Mouse (Mus musculus) retina, embryonic 14.5 days (tissue): ENCODE results near the gene Defa35.
"Not testable (repeated sequence)": the region's sequence is repeated elsewhere in the genome, so short reads cannot be mapped to it uniquely, and the experiment has no call there.

Source experiments
- DNase-seq: peaks from one replicate; pipeline ENCODE4 v3.0.0-alpha.2; 2015; ENCODE audit warnings: low spot score

Defa35 gene

GRCm38 (mm10) chr8:21064738-21065137, at the start of gene Defa35:
Gene Defa35 (plus strand): TSS chr8:21065038.
- not testable (repeated sequence) for DNase-seq

GRCm38 (mm10) chr8:21025245-21025644, 39.6 kb upstream of the Defa35 start, which contains the start of gene Defa21:
Gene Defa21 (plus strand): TSS chr8:21025545.
- DNase-seq, result not testable (repeated sequence)

GRCm38 (mm10) chr8:21054747-21055146, 10.1 kb upstream of the Defa35 start, which contains the start of gene Defa23:
Gene Defa23 (plus strand): TSS chr8:21055047.
- not testable (repeated sequence) for DNase-seq

- DNase-seq, result not testable (repeated sequence)
Observed at GRCm38 (mm10) chr8:21084142-21084541, 19.3 kb downstream of the Defa35 start, which contains the start of gene Defa25. Gene Defa25 (plus strand): TSS chr8:21084442.

GRCm38 (mm10) chr8:21093106-21093505, 28.3 kb downstream of the Defa35 start:
- peak; percentile 33 for DNase-seq

GRCm38 (mm10) chr8:21095950-21096349, 31.1 kb downstream of the Defa35 start, which contains the start of gene Gm14851:
Gene Gm14851 (minus strand): TSS chr8:21096050.
- not testable (repeated sequence) for DNase-seq
